In genomic region chr11:67800130-67800723, GRCm38 (mm10) we compare ENCODE assay signal across 27 mouse cellular contexts. TPM values are rescaled to one million over a fixed set of nuclear protein-coding genes. Genes with fewer than 3 reads are reported as not detected.
"Had no signal": no experiment of that assay in that cellular context is flagged by ENCODE, and none has a peak within 500 bp of the region (broad histone marks: within the 10 kb centered on the region; RNA-seq: fewer than 3 reads in every experiment).

No protein-coding gene starts in this region.

- H3K9ac ChIP-seq: kidney, embryonic 15.5 days; liver, embryonic 13.5 days; midbrain, embryonic 12.5 days; midbrain, embryonic 15.5 days; neural tube, embryonic 13.5 days had no signal

- H3K4me1 ChIP-seq: liver, embryonic 13.5 days; midbrain, embryonic 12.5 days; midbrain, embryonic 15.5 days; neural tube, embryonic 13.5 days had no signal

- DNase-seq: kidney, postnatal 10 days; kidney, postnatal 36 days; layer of hippocampus, postnatal 36 days; liver, embryonic 13.5 days; lung, adult 2 months; retina, postnatal 1 day; thymus, adult 18-20 months; thymus, postnatal 36 days had no signal

- H3K4me3 ChIP-seq: kidney, embryonic 15.5 days; left cerebral cortex, adult 2 months; liver, embryonic 13.5 days; midbrain, embryonic 12.5 days; midbrain, embryonic 15.5 days; neural tube, embryonic 13.5 days had no signal

- H3K36me3 ChIP-seq: kidney, embryonic 15.5 days; liver, embryonic 13.5 days; midbrain, embryonic 12.5 days; midbrain, embryonic 15.5 days; neural tube, embryonic 13.5 days had no signal

- ATAC-seq: midbrain, embryonic 15.5 days had no signal

- H3K9me3 ChIP-seq: kidney, embryonic 15.5 days; liver, embryonic 13.5 days; midbrain, embryonic 12.5 days; midbrain, embryonic 15.5 days; neural tube, embryonic 13.5 days had no signal

- H3K27me3 ChIP-seq: kidney, embryonic 15.5 days; liver, embryonic 13.5 days; midbrain, embryonic 12.5 days; midbrain, embryonic 15.5 days; neural tube, embryonic 13.5 days had no signal

- H3K27ac ChIP-seq: kidney, embryonic 15.5 days; left cerebral cortex, adult 2 months; liver, embryonic 13.5 days; macrophage; midbrain, embryonic 12.5 days; midbrain, embryonic 15.5 days; neural tube, embryonic 13.5 days had no signal

- H3K4me2 ChIP-seq: kidney, embryonic 15.5 days; liver, embryonic 13.5 days; midbrain, embryonic 12.5 days; midbrain, embryonic 15.5 days; neural tube, embryonic 13.5 days had no signal

RNA-seq across cellular contexts. Expression of gene Dhrs7c, which starts 2.2 kb away (rescaled TPM):
- total RNA-seq: layer of hippocampus, adult 8-10 months; layer of hippocampus, postnatal 36 days; liver, adult 2 months; neutrophil, adult 5-6 weeks had no signal
- polyA plus RNA-seq: limb, embryonic 11.5 days; liver, adult 2 months; liver, embryonic 13.5 days; macrophage; midbrain, embryonic 12.5 days; midbrain, embryonic 15.5 days; neural tube, embryonic 13.5 days; small intestine, adult 2 months; spleen, adult 2 months; testis, adult 2 months had no signal

RNA-seq across cellular contexts. Expression of gene Gsg1l2, which starts 25.8 kb away (rescaled TPM):
- total RNA-seq: layer of hippocampus, adult 8-10 months; layer of hippocampus, postnatal 10 days; layer of hippocampus, postnatal 36 days; left cerebral cortex, adult 2 months; left cerebral cortex, postnatal 10 days; left cerebral cortex, postnatal 36 days; liver, adult 2 months; neutrophil, adult 5-6 weeks had no signal
- polyA plus RNA-seq: kidney, embryonic 15.5 days; limb, embryonic 11.5 days; limb, embryonic 14.5 days; liver, adult 2 months; liver, embryonic 13.5 days; liver, embryonic 16.5 days; lung, adult 2 months; lung, embryonic 16.5 days; macrophage; midbrain, embryonic 12.5 days; midbrain, embryonic 15.5 days; neural tube, embryonic 13.5 days; spleen, adult 2 months; testis, adult 2 months had no signal

RNA-seq across cellular contexts. Expression of gene Glp2r, which starts 29.3 kb away (rescaled TPM):
- total RNA-seq: neutrophil, adult 5-6 weeks had no signal
- polyA plus RNA-seq: liver, adult 2 months; lung, adult 2 months; macrophage; midbrain, embryonic 12.5 days had no signal
